Mouse (Mus musculus): Measurements from ENCODE around the gene Nek1.

GRCm38 (mm10) chr8:60971808-60972207 is 21.2 kb upstream of the Nek1 start:
- TF ChIP-seq CTCF (IDR thresholded peaks at IDR 0.05; ENCODE audit: borderline replicate concordance, insufficient read depth, low read length), result no peak
- no peak for TF ChIP-seq POLR2A (IDR thresholded peaks at IDR 0.05; ENCODE audit: low read depth, low read length)

Data from embryonic fibroblast, embryonic 13.5 days (primary cell).